Mouse (Mus musculus): ENCODE measurements around the gene Mfsd13b.

Mfsd13b gene

GRCm38 (mm10) chr7:120982968-120983367 lies 659 bp downstream of the Mfsd13b start:
- no peak for DNase-seq (ENCODE audit: extremely low read depth, low read depth)

GRCm38 (mm10) chr7:120991191-120991590 lies 8.9 kb downstream of the Mfsd13b start:
- no peak for DNase-seq (ENCODE audit: extremely low read depth, low read depth)

GRCm38 (mm10) chr7:120999021-120999530 lies 16.8 kb downstream of the Mfsd13b start:
- DNase-seq (ENCODE audit: extremely low read depth, low read depth), result no peak

GRCm38 (mm10) chr7:121000065-121000822 lies 17.9 kb downstream of the Mfsd13b start:
- DNase-seq (ENCODE audit: extremely low read depth, low read depth), result no peak

GRCm38 (mm10) chr7:121001879-121002278 lies 19.6 kb downstream of the Mfsd13b start:
- DNase-seq (ENCODE audit: extremely low read depth, low read depth), result no peak

- DNase-seq (ENCODE audit: extremely low read depth, low read depth), result no peak
Measured at GRCm38 (mm10) chr7:121002407-121002928, 20.2 kb downstream of the Mfsd13b start.

GRCm38 (mm10) chr7:121003793-121004418 lies 21.6 kb downstream of the Mfsd13b start:
- DNase-seq (ENCODE audit: extremely low read depth, low read depth), result no peak

- DNase-seq (ENCODE audit: extremely low read depth, low read depth), result no peak
Measured at GRCm38 (mm10) chr7:121011794-121012689, 29.7 kb downstream of the Mfsd13b start.

GRCm38 (mm10) chr7:121014486-121014885 lies 32.2 kb downstream of the Mfsd13b start:
- no peak for DNase-seq (ENCODE audit: extremely low read depth, low read depth)

GRCm38 (mm10) chr7:121018778-121019177 lies 36.5 kb downstream of the Mfsd13b start:
- no peak for DNase-seq (ENCODE audit: extremely low read depth, low read depth)

GRCm38 (mm10) chr7:121020277-121020676 lies 38.0 kb downstream of the Mfsd13b start:
- DNase-seq (ENCODE audit: extremely low read depth, low read depth), result no peak

- peak; percentile 87 for DNase-seq (ENCODE audit: extremely low read depth, low read depth)
Measured at GRCm38 (mm10) chr7:121025221-121026008, 43.1 kb downstream of the Mfsd13b start.

- no peak for DNase-seq (ENCODE audit: extremely low read depth, low read depth)
Measured at GRCm38 (mm10) chr7:121026300-121026699, 44.0 kb downstream of the Mfsd13b start.

GRCm38 (mm10) chr7:121029947-121030346 lies 47.6 kb downstream of the Mfsd13b start:
- DNase-seq (ENCODE audit: extremely low read depth, low read depth), result peak; percentile 13

- DNase-seq (ENCODE audit: extremely low read depth, low read depth), result peak; percentile 84
Measured at GRCm38 (mm10) chr7:121033856-121034652, 51.7 kb downstream of the Mfsd13b start, which contains the start of gene Mettl9. Mettl9 (plus strand) TSS chr7:121034445.

- no peak for DNase-seq (ENCODE audit: extremely low read depth, low read depth)
Measured at GRCm38 (mm10) chr7:121034701-121035141, 52.4 kb downstream of the Mfsd13b start.

- DNase-seq (ENCODE audit: extremely low read depth, low read depth), result peak; percentile 36
Measured at GRCm38 (mm10) chr7:121035161-121035721, 52.9 kb downstream of the Mfsd13b start.

- DNase-seq (ENCODE audit: extremely low read depth, low read depth), result no peak
Measured at GRCm38 (mm10) chr7:121040595-121040994, 58.3 kb downstream of the Mfsd13b start.

- DNase-seq (ENCODE audit: extremely low read depth, low read depth), result no peak
Measured at GRCm38 (mm10) chr7:121041989-121042388, 59.7 kb downstream of the Mfsd13b start.

Data from MEL-GATA-1-ER (cell line).